Mouse (Mus musculus): Measurements from ENCODE around the gene Nfatc3.

DNA sequence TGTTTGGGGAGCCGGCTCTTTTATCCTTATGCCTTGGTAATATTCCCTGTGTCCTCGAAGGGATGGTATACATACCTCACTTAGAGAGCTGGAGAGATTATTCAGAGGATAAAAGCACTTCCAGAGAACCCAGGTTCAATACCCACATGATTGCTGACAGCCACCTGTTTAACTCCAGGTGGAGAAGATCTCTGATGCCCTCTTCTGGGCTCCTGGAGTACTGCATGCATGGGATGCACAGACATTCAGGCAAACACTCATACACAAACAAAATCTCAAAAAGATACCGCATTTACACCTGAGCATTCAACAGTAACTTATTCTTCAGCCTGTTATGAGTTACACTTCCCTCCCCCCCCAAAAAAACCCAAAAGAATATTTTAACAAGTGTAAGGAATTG, 57.3 kb downstream of the Nfatc3 start:
- TF ChIP-seq CEBPB (IDR thresholded peaks at IDR 0.05; ENCODE audit: low read depth) (no peak), CTCF (IDR thresholded peaks at IDR 0.05; ENCODE audit: control insufficient read depth, insufficient read depth, insufficient read length) (no peak)

All from C2C12 (cell line).